Mouse (Mus musculus): ENCODE results near the gene Myl12a. TPM values are rescaled to one million over a fixed set of nuclear protein-coding genes. Genes with fewer than 3 reads are reported as not detected.

The Myl12a gene
- total RNA-seq, 2 experiments from 2014 or later = 301 to 553 TPM

DNA sequence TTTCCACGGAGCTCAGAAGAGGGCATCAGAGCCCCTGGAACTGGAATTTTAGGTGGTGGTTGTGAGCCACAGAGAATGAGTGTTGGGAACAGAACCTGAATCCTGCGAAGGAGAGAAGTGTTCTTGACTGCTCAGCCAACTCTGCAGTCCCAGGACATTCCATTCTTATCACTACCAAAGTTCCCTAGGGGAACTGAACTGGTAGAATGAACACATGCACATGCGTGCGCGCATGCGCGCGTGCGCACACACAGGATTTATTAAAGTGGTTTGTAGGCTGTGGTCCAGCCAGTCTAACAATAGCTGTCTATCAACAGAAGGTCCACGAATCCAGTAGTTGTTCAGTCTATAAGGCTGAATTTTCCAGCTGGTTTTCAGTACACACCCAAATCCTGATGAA is 21.4 kb upstream of the Myl12a start:
- Histone ChIP-seq H3K27ac (peak overlapping the region; percentile 97), H3K4me3 (peak overlapping the region; percentile 81)
- intact Hi-C loops (cut with DNase I) = no loop called here
- TF ChIP-seq CTCF (IDR thresholded peaks at IDR 0.05) = no peak
- DNase-seq = no peak

DNA sequence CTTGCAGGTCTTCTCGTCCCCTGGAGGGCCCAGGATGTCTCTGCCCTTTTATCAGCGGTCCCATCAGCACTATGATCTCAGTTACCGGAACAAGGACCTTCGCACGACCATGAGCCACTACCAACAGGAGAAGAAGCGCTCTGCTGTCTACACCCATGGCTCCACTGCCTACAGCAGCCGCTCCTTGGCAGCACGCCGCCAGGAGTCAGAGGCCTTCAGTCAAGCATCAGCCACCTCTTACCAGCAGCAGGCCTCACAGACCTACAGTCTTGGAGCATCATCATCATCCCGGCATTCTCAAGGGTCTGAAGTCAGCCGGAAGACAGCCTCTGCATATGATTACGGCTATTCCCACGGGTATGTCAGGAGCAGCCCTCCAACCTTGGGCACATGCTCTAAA is 20.2 kb upstream of the Myl12a start:
- peak overlapping the region; percentile 97 for H3K27ac ChIP-seq
- DNase-seq = no peak

GRCm38 (mm10) chr17:71019860-71020259 is 17.2 kb upstream of the Myl12a start:
- intact Hi-C loops (cut with DNase I) = loop anchor here (1.0 kb wide), 1 partner anchor 18 kb away; the partner anchor contains the start of genes Myl12a and Myom1
- Histone ChIP-seq H3K4me3 (peak overlapping the region; percentile 81), H3K27ac (peak overlapping the region; percentile 97)
- no peak for TF ChIP-seq CTCF (IDR thresholded peaks at IDR 0.05)
- DNase-seq = no peak

More for the DNA sequence above, 20.2 kb upstream of the Myl12a start:
- no peak for TF ChIP-seq CTCF (IDR thresholded peaks at IDR 0.05)
- intact Hi-C loops (cut with DNase I) = no loop called here
- peak overlapping the region; percentile 81 for H3K4me3 ChIP-seq

DNA sequence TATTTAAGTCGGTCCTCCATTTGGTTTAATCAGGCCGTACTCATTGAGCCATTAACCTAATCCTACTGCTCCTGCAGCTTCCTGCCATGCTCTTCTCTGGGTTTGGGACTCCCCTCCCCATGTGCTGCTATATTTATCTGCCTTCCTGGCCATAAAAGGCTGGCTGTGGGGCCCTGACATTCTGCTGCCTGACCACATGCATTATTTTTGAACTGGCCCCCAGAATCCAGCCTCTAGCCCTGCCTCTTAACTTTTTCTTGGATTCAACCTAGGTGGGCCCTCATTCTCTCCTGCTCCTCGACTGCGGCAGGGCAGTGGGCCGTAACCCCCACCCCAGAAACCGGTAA is 16.6 kb upstream of the Myl12a start:
- no peak for TF ChIP-seq CTCF (IDR thresholded peaks at IDR 0.05)
- DNase-seq = peak; percentile 72
- Histone ChIP-seq H3K4me3 (peak overlapping the region; percentile 81), H3K27ac (peak overlapping the region; percentile 97)
- intact Hi-C loops (cut with DNase I) = loop anchor here (1.0 kb wide), 1 partner anchor 17 kb away; the partner anchor contains the start of genes Myl12a and Myom1

DNA sequence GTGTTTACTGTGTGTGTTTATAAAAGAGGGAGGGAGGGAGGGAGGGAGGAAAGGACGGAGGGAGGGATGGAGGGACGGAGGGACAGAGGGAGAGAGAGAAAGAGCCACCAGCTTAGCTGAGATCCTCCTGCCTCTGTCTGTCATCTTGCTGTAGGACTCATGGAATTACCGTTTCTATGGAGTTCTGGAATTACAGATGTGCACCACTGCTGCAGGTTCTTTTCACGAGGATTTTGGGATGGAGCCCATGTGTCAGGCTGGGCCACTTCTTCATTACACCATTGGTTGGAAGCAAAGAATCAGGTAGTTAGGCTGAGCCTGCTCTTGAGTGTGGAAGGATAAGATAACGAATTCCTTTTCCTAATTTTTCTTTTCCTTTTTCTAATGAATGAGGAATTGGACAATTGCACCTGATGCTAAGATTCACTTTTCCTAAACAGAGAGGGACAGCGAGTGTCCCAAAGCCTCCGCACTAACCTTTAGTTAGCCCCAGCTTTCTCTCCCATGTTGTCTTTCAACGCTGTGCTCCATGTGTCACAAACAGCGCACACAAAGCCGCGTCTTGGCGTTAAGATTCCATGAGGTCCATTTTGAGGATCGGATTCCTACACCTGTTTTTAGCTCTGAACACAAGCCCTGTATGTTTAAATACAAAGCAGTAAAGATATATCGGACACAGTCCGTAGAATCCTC is 16.1 kb upstream of the Myl12a start:
- no peak for TF ChIP-seq CTCF (IDR thresholded peaks at IDR 0.05)
- no peak for DNase-seq
- intact Hi-C loops (cut with DNase I) = loop anchor here (1.0 kb wide), 1 partner anchor 16 kb away; the partner anchor contains the start of genes Myl12a and Myom1
- Histone ChIP-seq H3K27ac (peak overlapping the region; percentile 97), H3K4me3 (peak overlapping the region; percentile 81)

DNA sequence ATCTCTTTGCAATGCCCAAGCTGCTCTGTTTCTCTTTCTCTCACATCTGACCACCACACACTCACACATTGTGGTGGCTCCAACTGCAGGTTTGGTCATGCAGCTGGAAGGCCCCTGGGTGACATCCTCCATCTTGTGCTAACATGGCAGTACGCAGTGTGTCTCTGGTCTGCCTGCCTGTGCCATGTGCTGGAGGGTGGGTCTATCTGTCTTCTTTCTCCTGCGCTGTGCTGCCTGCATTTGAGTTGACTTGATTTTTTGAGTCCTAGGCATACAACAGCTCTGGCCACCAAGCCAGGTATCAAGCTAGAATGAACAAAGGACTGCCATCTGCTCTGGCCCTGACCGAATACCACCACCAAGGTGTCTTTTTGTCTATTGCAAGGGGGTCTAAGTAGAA is 15.5 kb upstream of the Myl12a start:
- no peak for DNase-seq
- TF ChIP-seq CTCF (IDR thresholded peaks at IDR 0.05) = no peak
- Histone ChIP-seq H3K4me3 (peak overlapping the region; percentile 81), H3K27ac (peak overlapping the region; percentile 97; the same call in 1 of the 2 replicates)
- intact Hi-C loops (cut with DNase I) = no loop called here

DNA sequence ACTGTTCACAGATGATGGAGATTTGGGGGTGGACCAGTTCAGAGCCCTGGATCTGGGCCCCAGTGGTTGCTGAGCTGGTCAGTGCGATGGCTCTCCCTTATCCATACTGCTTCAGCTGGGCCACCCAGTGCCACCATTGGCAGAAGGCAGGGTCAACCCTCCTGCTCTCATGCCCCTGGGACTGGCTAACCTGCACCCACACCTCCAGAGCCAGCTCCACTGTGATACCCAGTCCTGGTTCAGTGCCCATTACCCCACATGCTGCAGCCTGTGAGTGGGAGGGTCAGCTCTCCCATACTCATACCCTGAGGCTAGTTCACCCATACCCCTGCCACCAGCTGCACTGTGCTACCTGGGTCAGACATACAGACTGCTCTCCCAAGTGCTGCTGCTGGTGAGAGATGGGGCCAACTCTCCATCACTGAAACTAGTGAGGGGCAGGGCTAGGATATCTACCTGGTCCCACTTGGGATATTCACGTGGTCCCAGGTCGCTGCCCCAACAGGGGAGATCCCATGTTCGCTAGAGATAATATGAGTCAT is 14.8 kb upstream of the Myl12a start:
- H3K4me3 ChIP-seq = no peak overlapping the region
- H3K27ac ChIP-seq = peak overlapping the region; percentile 97
- DNase-seq = no peak
- no peak for TF ChIP-seq CTCF (IDR thresholded peaks at IDR 0.05)
- intact Hi-C loops (cut with DNase I) = no loop called here

DNA sequence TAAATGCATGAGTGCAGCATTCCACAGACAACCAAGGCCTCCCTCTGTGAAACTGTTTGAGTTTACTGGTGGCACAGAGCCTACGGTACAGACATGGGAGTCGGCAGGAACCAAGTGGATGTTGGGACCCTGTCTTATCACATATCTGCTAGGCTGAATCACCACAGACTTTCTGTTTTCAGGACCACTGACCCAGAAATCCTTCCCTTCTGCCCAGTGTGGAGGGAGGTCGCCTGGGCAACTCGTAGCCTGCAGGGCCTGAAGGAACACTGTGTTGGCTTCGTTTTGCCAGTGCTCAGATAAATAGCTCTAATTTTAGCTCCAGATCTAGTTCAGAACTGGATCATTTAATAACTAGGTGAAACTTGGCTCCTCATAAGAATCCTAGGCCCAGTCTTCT is 12.2 kb upstream of the Myl12a start:
- H3K4me3 ChIP-seq = peak overlapping the region; percentile 15; the same call in 1 of the 2 replicates
- TF ChIP-seq CTCF (IDR thresholded peaks at IDR 0.05) = no peak
- H3K27ac ChIP-seq = peak overlapping the region; percentile 92
- DNase-seq = no peak
- intact Hi-C loops (cut with DNase I) = no loop called here

- intact Hi-C loops (cut with DNase I) = no loop called here
- H3K4me3 ChIP-seq = no peak overlapping the region
- H3K27ac ChIP-seq = peak overlapping the region; percentile 92
- no peak for TF ChIP-seq CTCF (IDR thresholded peaks at IDR 0.05)
- no peak for DNase-seq
These were observed 10.4 kb upstream of the Myl12a start for GRCm38 (mm10) chr17:71013105-71013504.

GRCm38 (mm10) chr17:71011931-71012662 is 9.4 kb upstream of the Myl12a start:
- Histone ChIP-seq H3K4me3 (no peak overlapping the region), H3K27ac (peak overlapping the region; percentile 48; the same call in 1 of the 2 replicates)
- intact Hi-C loops (cut with DNase I) = no loop called here
- no peak for TF ChIP-seq CTCF (IDR thresholded peaks at IDR 0.05)
- no peak for DNase-seq

- no peak for TF ChIP-seq CTCF (IDR thresholded peaks at IDR 0.05)
- no peak overlapping the region for H3K27ac ChIP-seq
- no peak for DNase-seq
- no peak overlapping the region for H3K4me3 ChIP-seq
- intact Hi-C loops (cut with DNase I) = no loop called here
These were observed 8.1 kb upstream of the Myl12a start for GRCm38 (mm10) chr17:71010646-71011242.

GRCm38 (mm10) chr17:71009751-71010150 is 7.1 kb upstream of the Myl12a start:
- no peak overlapping the region for H3K27ac ChIP-seq
- intact Hi-C loops (cut with DNase I) = loop anchor here (10.0 kb wide), 1 partner anchor 175 kb away; the partner anchor contains the start of gene Lpin2
- DNase-seq = no peak
- no peak for TF ChIP-seq CTCF (IDR thresholded peaks at IDR 0.05)
- no peak overlapping the region for H3K4me3 ChIP-seq

Measured in gastrocnemius, adult 2 months (tissue).